Mouse (Mus musculus): ENCODE measurements at regions not wholly inside any gene's neighbourhood (a gene's known extent, or its start where the extent isn't known, plus 50 kb on each side); places are given as distances from the start of the nearest gene placed in this dataset.

DNA sequence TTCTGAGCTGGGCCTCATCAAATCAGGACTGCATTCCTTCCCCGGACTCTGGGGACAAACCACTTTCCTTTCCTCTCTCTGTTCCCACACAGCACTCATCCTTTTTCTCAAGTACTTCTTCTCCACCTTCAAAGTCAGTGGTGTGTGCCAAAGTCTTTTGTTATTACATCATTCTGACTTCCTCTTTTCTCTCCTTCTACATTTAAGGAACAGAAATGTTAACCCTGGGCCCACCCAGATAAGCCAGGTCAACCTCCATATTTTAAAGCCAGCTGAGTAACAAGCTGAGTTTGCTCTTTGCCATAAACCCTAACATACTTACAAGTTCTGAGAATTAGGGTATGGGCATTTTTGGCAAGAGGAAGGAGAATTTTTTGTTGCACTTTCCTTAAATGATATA is 65.3 kb upstream of the Tyw5 start:
- TF ChIP-seq EP300 (IDR thresholded peaks at IDR 0.05; ENCODE audit: low read depth) (no peak), CTCF (IDR thresholded peaks at IDR 0.05; ENCODE audit: low read depth) (no peak)
